Mouse (Mus musculus) midbrain, embryonic 14.5 days (tissue): ENCODE data around the gene Kirrel3. TPM values are rescaled to one million over a fixed set of nuclear protein-coding genes. Genes with fewer than 3 reads are reported as not detected.

Experiments
- ATAC-seq: fragments of 200-750 bp; cut with Nextera tagmentation; 2 replicates; pipeline ENCODE4 v1.8.0; 2017; ENCODE audit warnings: moderate number of reproducible peaks, moderate library complexity; ENCODE audit not compliant: low FRiP score, low TSS enrichment
- DNase-seq: peaks from one replicate; pipeline ENCODE4 v3.0.0-alpha.2; 2015
- H3K27ac ChIP-seq: fragments of 300-500 bp; sonication (generic); replicated peaks from 2 replicates; pipeline ENCODE4 v1.5.1; 2014; ENCODE audit warnings: mild to moderate bottlenecking, low read depth, low read length, moderate library complexity
- H3K27me3 ChIP-seq: fragments of 300-500 bp; sonication (generic); 2 replicates; pipeline ENCODE4 v1.6.1; 2014; ENCODE audit warnings: low read length, control low read depth, mixed read lengths; ENCODE audit not compliant: control insufficient read depth, insufficient read depth
- H3K36me3 ChIP-seq: fragments of 300-500 bp; sonication (generic); 2 replicates; pipeline ENCODE4 v1.6.1; 2014; ENCODE audit warnings: low read length, control low read depth; ENCODE audit not compliant: control insufficient read depth, insufficient read depth
- H3K4me1 ChIP-seq: fragments of 300-500 bp; sonication (generic); 2 replicates; pipeline ENCODE4 v1.6.1; 2014; ENCODE audit warnings: mild to moderate bottlenecking, antibody characterized with exemption, low read length, control low read depth; ENCODE audit not compliant: control insufficient read depth, insufficient read depth
- H3K4me2 ChIP-seq: fragments of 300-500 bp; sonication (generic); 2 replicates; pipeline ENCODE4 v1.6.1; 2014; ENCODE audit warnings: mild to moderate bottlenecking, low read length, moderate library complexity
- H3K4me3 ChIP-seq: fragments of 300-500 bp; sonication (generic); replicated peaks from 2 replicates; pipeline ENCODE4 v1.5.1; 2014; ENCODE audit warnings: low read depth, low read length
- H3K9ac ChIP-seq: fragments of 300-500 bp; sonication (generic); replicated peaks from 2 replicates; pipeline ENCODE4 v1.6.1; 2014; ENCODE audit warnings: mild to moderate bottlenecking, low read length, moderate library complexity
- H3K9me3 ChIP-seq: fragments of 300-500 bp; sonication (generic); 2 replicates; pipeline ENCODE4 v1.6.1; 2016; ENCODE audit warnings: low read length, control low read depth, mixed read lengths; ENCODE audit not compliant: control insufficient read depth
- WGBS: fragments of 180-500 bp; shearing (Covaris S2); extraction: QIAGEN DNeasy Blood & Tissue Kit; methylation state at CpG from one replicate; pipeline ENCODE4 v1.1.7; 2014; 5-methylcytosine and 5-hydroxymethylcytosine counted together
- polyA plus RNA-seq: library from polyadenylated mRNA; unstranded; fragments of >200 nt; fragmentation: Nextera tagmentation; extraction: Ambion mirVana; gene quantifications from 2 replicates; pipeline ENCODE4 v1.2.1, GENCODE M21; 2014

Kirrel3 gene
- polyA plus RNA-seq, 1 experiment from 2014 or later = 34.2 TPM

DNA sequence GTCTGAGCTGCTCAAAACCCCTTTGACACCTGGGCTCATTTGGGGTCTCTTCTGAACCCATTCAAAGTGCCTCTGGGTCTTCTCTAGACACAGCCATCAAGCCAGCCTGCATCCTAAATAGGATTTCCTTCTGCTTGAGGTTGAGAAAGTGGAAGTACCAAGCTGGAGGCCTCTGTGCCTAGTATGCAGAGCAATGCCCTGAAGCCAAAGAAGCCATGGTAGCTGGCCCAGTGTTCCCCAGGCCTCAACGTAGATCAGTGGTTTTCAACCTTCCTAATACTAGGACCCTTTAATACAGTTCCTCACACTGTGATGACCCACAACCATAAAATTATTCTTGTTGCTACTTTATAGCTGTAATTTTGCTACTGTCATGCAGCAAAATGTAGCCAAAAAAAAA is 167.4 kb downstream of the Kirrel3 start:
- Histone ChIP-seq H3K27me3 (no peaks in the 10 kb centered on the region), H3K9ac (no peak overlapping the region), H3K9me3 (no peaks in the 10 kb centered on the region), H3K27ac (no peak overlapping the region), H3K36me3 (no peaks in the 10 kb centered on the region), H3K4me3 (no peak overlapping the region), H3K4me1 (no peaks in the 10 kb centered on the region), H3K4me2 (no peak overlapping the region)
- WGBS = 77% methylated on average over 1 of the region's 1 CpGs
- ATAC-seq (no peak), DNase-seq (no peak)

DNA sequence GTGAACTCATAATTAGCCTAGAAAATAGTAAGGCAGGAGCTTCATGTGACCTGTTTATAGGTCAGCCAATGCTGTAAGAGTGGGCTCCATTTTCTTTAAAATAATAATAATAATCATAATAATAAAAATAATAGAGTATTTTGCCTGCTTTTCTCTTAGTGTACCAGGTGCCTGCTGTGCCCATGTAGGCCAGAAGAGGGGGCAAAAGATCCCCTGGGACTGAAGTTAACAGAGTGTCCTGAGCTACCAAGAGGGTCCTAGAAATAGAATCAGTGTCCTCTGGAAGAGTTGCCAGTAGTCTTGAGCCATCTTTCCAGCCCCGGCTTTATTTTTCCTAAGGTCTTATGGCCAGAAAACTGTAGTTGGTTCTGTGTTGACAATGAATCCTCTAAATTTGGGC is 174.9 kb downstream of the Kirrel3 start:
- no peaks in the 10 kb centered on the region for H3K27me3 ChIP-seq
- no peak overlapping the region for H3K4me3 ChIP-seq
- H3K27ac ChIP-seq = no peak overlapping the region
- H3K4me1 ChIP-seq = 0 out of 2 replicates have a peak, but pooled peaks cover 3% of the 10 kb centered on the region
- no peaks in the 10 kb centered on the region for H3K9me3 ChIP-seq
- no peak overlapping the region for H3K9ac ChIP-seq
- peak; percentile 42 for DNase-seq
- 73% methylated on average over 1 of the region's 1 CpGs for WGBS
- H3K36me3 ChIP-seq = no peaks in the 10 kb centered on the region
- H3K4me2 ChIP-seq = no peak overlapping the region
- no peak for ATAC-seq

DNA sequence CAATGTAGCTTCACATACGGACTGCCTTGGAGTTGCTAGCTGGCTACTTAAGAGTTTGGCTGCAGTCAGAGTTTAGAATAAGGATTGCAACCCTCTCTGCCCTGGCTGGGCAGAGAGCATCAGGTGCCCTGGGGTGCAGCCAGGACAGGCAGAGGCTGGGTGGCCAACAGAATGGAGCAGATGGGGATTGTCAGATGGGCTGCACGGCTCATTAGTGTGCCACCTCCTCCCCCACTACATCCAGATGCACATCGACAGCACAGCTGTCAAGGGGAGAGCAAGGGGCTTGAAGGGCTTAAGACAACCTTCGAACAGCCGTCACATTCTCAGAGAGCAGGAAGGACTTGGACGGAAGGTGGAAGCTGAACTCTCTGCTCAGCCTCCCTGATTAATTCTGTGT is 177.7 kb downstream of the Kirrel3 start:
- Histone ChIP-seq H3K9ac (no peak overlapping the region), H3K4me1 (0 out of 2 replicates have a peak, but pooled peaks cover 3% of the 10 kb centered on the region), H3K27ac (no peak overlapping the region), H3K4me2 (no peak overlapping the region), H3K9me3 (no peaks in the 10 kb centered on the region), H3K36me3 (no peaks in the 10 kb centered on the region), H3K4me3 (no peak overlapping the region), H3K27me3 (no peaks in the 10 kb centered on the region)
- ATAC-seq = no peak; the same call in 1 of the 2 replicates
- no peak for DNase-seq
- 27% methylated on average over 6 of the region's 6 CpGs for WGBS

DNA sequence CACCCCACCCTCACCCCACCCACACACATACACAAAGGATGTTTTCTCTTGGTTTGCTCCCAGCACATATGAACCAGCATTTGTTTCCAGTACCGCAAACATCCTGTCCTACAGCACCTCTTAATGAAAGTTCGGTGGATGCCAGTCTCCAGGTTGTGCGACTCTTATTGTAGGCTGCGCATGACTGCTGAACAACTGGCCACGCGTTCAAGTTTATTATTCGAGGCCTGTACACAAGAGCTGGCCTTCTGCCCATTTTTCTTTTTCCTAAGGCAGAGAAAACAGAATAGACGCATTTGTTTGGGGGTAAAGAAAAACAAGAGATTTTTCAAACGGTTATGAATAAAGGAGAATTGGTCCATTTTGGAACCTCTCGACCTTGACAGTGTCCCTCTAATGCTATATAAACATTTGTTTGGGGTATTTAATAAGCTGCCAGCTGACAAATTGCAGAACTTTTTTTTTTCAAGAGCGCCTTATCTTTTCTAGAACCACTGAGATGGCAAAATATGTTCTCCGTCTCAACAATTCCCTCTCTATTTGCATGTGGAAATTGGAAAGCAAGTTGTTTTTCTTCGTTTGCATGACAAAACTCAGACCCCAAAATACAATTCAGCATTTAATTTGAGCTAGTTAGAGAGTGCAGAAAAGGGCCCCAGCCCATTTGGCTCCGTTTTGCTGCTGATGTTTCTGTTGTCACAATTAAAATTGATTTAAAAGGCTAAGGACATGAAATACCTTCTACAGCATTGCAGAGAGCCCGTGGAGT is 179.9 kb downstream of the Kirrel3 start:
- WGBS = 64% methylated on average over 15 of the region's 15 CpGs
- no peak for ATAC-seq
- H3K9ac ChIP-seq = no peak overlapping the region
- H3K36me3 ChIP-seq = no peaks in the 10 kb centered on the region
- H3K4me1 ChIP-seq = 0 out of 2 replicates have a peak, but pooled peaks cover 3% of the 10 kb centered on the region
- H3K9me3 ChIP-seq = no peaks in the 10 kb centered on the region
- no peak overlapping the region for H3K27ac ChIP-seq
- no peak overlapping the region for H3K4me3 ChIP-seq
- no peak overlapping the region for H3K4me2 ChIP-seq
- DNase-seq = peak; percentile 59
- no peaks in the 10 kb centered on the region for H3K27me3 ChIP-seq

DNA sequence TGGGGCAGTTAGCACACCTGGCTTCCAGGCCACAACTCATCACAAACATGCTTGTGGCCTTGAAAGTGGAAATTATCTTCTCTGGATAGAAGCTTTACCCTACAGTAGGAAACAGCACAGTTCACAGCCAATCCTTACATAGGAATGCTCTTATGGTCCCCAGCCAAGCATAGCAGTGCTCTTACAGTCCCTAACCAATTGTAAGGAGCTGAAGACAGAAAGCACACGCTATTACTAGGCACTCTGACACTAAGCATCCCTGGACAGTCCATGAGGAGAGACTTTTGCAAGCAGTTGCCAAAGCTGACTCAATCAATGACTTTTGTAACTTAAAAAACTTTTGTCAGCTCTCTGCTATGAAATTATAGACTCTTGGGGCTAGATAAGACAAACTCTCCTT is 181.5 kb downstream of the Kirrel3 start:
- no peak for DNase-seq
- H3K4me3 ChIP-seq = no peak overlapping the region
- H3K9me3 ChIP-seq = no peaks in the 10 kb centered on the region
- no peak overlapping the region for H3K4me2 ChIP-seq
- H3K9ac ChIP-seq = no peak overlapping the region
- H3K27me3 ChIP-seq = no peaks in the 10 kb centered on the region
- 0 out of 2 replicates have a peak, but pooled peaks cover 3% of the 10 kb centered on the region for H3K4me1 ChIP-seq
- no peak overlapping the region for H3K27ac ChIP-seq
- ATAC-seq = no peak
- no peaks in the 10 kb centered on the region for H3K36me3 ChIP-seq
- 80% methylated on average over 1 of the region's 1 CpGs for WGBS

DNA sequence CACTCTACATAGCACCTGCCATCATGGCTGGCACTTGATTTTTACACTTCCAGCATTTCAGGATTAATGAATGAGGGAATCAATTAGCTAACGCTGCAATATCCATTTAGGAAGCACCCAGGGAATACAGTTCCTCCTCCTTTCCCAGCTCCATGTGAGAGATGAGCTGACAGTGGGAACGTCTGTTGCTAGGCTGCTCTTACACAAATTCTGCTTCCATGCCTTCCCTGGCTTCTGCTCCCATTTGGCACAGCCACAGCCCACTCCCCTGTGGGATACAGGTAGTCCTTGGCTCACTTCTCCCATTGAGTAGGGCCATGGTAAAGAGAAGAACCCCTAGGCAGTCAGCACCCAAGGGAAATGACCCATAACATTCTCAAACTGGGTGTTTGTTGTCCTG is 185.2 kb downstream of the Kirrel3 start:
- no peaks in the 10 kb centered on the region for H3K9me3 ChIP-seq
- H3K27ac ChIP-seq = no peak overlapping the region
- 71% methylated on average over 2 of the region's 2 CpGs for WGBS
- H3K4me3 ChIP-seq = no peak overlapping the region
- ATAC-seq (no peak), DNase-seq (no peak)
- H3K9ac ChIP-seq = no peak overlapping the region
- no peaks in the 10 kb centered on the region for H3K4me1 ChIP-seq
- H3K4me2 ChIP-seq = no peak overlapping the region
- H3K27me3 ChIP-seq = no peaks in the 10 kb centered on the region
- H3K36me3 ChIP-seq = no peaks in the 10 kb centered on the region

DNA sequence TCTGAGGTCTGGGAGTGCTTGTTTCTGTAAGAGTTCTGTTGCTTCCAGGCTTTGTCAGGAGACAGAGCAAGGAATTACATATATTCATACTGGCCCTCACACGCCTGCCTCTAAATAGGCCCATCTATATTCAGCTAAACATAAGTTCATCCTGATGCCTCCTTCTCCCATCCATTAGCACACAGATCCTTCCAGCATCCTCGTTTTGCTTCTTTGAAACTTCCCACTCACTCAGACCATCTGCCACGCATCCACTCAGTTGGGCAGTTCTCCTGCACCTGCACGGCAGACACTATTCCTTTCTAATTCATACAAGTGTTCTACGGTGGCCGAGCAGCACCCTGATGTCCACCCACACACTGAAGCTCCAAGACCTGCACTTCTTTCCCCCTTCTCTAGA is 201.1 kb downstream of the Kirrel3 start:
- Histone ChIP-seq H3K4me3 (no peak overlapping the region), H3K4me2 (no peak overlapping the region), H3K27me3 (no peaks in the 10 kb centered on the region), H3K9ac (no peak overlapping the region), H3K36me3 (no peaks in the 10 kb centered on the region), H3K27ac (no peak overlapping the region), H3K4me1 (no peaks in the 10 kb centered on the region), H3K9me3 (no peaks in the 10 kb centered on the region)
- no peak for ATAC-seq
- no peak for DNase-seq
- 90% methylated on average over 6 of the region's 6 CpGs for WGBS

DNA sequence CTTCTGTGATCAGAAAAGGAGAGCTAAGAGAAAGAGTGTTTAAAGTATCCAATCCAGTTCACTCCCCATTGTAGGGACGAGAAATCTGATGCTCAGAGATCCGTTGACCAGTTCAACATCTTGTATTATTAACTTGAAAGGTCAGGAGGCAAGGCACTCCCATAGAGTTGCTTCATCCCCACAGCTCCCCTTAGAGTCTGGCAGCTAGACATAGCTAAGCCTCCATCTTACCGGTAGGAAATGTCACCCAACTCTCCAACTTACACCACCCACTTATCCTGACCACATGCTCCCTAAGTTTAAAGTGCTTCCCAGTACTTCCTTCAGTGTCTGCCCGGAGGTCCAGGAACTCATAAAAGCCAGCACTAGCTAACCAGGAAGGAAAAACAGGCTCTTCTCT is 202.7 kb downstream of the Kirrel3 start:
- Histone ChIP-seq H3K27ac (no peak overlapping the region), H3K4me1 (no peaks in the 10 kb centered on the region), H3K4me2 (no peak overlapping the region), H3K27me3 (no peaks in the 10 kb centered on the region), H3K9me3 (no peaks in the 10 kb centered on the region), H3K9ac (no peak overlapping the region), H3K4me3 (no peak overlapping the region), H3K36me3 (no peaks in the 10 kb centered on the region)
- DNase-seq (no peak), ATAC-seq (no peak)
- WGBS = 65% methylated on average over 4 of the region's 4 CpGs

DNA sequence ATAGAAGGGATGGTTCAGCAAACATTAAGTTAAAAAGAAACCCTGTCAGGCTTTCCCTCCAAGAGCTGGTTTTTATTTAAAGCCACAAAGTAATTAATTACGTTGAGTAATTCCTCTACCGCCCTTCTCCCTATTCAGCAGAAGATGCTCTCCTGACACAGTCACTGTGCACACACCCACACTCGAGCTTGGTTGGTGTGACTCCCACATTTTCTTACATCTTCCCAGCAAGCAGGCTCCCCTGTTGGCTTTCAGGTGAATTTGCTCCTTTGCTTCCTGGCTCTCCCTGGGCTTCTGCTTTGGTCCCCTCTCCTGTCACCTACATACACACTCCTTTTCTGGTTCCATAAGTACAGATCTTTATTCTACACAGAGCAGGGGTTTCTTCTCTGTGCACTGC is 203.7 kb downstream of the Kirrel3 start:
- WGBS = 79% methylated on average over 3 of the region's 3 CpGs

More for the DNA sequence above, 203.7 kb downstream of the Kirrel3 start:
- no peak overlapping the region for H3K9ac ChIP-seq
- H3K27ac ChIP-seq = no peak overlapping the region
- H3K4me1 ChIP-seq = no peaks in the 10 kb centered on the region
- DNase-seq (no peak), ATAC-seq (no peak)
- no peak overlapping the region for H3K4me3 ChIP-seq
- no peaks in the 10 kb centered on the region for H3K27me3 ChIP-seq
- H3K9me3 ChIP-seq = no peaks in the 10 kb centered on the region
- H3K36me3 ChIP-seq = no peaks in the 10 kb centered on the region
- H3K4me2 ChIP-seq = no peak overlapping the region
